Mouse (Mus musculus): ENCODE results near the gene AL731706.2. TPM values are rescaled to one million over a fixed set of nuclear protein-coding genes. Genes with fewer than 3 reads are reported as not detected.
A peak's percentile ranks its signal among the peaks of the same experiment; 100 is the strongest.

Gene AL731706.2
- 10 to 100 TPM in 1 of 2 experiments, not detected in 1; 12.9 TPM for polyA plus RNA-seq (2017; shearing (Covaris generic))

GRCm38 (mm10) chr2:136885579-136885978 lies at the start of gene AL731706.2:
Gene AL731706.2, minus strand, starts transcription at chr2:136885679.
- ATAC-seq, result no peak

DNA sequence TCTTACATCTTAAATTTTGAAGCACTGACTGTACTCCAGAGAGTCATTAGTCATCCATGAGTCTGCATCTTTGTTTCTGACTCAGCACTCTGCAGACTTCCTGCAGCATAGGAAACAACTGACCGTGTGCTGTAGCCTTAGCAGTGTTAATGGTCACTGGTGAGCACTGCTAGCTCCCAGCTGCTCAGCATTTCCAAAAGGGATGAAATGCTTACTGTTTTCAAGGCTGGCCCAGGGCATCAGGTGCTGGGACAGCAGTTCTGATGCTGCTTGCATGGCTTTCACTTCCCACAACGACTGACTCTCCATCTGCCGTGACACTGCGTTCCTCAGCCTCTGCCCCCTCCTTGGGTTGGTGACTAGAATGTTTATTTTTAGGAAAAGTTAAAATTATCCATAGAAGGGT lies 35.5 kb upstream of the AL731706.2 start:
- ATAC-seq, result no peak

- ATAC-seq, result no peak
These were observed 34.9 kb upstream of the AL731706.2 start for GRCm38 (mm10) chr2:136920257-136920993.

- ATAC-seq, result no peak
These were observed 34.0 kb upstream of the AL731706.2 start for GRCm38 (mm10) chr2:136919433-136919832.

DNA sequence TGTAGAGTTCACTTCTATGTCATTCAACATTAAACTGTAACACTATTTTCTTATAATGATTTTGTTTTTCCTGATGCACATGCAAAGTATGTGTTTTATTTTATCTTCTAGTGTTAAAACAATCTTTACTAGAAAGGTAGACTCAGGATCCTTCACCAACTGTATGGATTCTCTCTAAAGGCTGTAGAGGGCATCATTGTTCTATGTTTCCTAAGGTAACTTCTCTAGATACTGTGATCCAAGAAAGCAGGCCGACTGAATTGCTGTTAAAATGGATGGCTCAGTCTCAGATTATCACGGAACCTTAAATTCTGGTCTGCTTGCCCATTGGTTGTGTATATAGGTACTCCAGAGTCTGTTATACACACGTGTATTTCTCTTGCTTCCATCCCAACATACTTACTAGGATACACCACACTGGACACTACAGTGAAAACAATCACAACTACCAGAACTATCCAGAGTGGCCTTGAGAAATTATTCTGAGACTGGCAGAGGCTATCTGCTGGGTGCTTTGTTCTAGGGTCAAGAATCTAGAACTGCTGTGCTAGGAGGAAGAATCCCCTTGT lies 28.9 kb upstream of the AL731706.2 start:
- ATAC-seq, result no peak

GRCm38 (mm10) chr2:136913021-136913420 lies 27.5 kb upstream of the AL731706.2 start:
- no peak for ATAC-seq

- no peak for ATAC-seq
These were observed 26.5 kb upstream of the AL731706.2 start for GRCm38 (mm10) chr2:136911958-136912411.

DNA sequence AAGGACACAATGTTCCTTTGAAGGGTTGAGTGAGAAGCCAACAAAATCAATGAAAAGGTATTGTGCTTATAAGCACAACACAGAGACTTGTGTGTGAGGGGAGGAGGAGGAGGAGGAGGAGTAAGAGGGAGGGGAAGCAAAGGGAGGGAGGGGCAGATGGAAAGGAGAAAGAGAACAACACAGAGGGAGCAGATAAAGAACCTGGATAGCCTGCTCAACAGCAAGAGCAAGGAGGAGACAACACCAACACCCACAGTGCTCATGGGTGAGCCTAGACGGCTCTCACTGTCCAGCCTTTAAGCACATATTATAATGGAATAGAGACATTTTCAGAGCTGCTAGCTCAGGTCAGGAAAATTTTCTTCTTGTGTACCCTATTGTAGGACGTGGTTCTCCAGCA lies 23.8 kb upstream of the AL731706.2 start:
- no peak for ATAC-seq

DNA sequence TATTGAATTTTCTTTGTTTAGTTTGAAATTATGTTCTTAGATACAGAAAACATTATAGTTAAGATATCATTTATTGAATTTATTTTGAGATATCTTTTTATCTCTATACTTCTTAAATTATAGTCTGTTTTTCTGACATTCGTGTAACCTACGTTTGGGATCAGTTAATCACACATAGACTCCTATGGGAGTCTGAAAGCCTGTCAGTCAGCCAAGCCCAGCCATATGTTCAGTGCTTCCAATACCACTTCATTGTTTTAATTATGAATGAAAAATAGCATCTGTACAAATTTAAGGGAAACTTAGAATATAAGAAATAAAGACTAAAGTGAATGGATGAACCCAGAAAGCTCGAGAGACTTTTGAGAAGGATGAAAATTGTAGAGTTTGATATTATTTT lies 23.1 kb upstream of the AL731706.2 start:
- no peak for ATAC-seq

DNA sequence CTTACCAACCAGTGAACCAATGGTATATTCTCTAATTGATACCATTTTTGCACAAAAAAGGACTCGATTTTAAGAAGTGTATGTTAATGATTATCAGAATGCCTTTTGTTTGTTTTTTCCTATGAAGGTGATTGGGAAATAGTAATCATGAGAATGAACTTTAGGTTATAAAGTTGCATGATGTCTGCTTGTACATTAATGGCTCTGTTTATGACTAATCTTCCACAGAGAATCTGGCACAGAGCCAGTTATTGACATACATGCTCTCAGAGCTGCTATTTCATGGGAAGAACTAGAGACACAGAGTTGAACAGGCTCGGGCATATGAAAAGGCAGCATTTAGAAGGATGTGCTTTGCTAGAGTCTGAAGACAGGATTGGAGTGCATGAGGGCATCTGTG lies 10.7 kb upstream of the AL731706.2 start:
- no peak for ATAC-seq

DNA sequence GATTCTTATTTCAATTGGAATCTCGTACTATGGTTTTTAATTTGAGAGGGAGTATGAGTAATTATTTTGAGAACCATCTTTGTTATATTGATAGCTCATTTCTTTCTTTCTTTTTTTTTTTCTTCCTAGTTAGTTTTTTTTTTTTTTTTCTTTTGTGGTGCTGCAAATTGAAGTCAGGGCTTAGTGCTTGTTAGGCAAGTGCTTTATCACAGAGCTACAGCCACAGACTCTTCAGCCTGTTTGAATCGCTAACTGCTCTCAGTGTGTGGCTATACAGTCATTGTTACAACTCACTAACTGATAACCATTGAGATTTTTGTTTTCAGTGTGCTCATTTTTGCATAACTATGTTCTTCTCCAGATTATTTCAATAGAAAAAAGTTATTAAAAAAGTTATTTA lies 9.0 kb upstream of the AL731706.2 start:
- no peak for ATAC-seq

DNA sequence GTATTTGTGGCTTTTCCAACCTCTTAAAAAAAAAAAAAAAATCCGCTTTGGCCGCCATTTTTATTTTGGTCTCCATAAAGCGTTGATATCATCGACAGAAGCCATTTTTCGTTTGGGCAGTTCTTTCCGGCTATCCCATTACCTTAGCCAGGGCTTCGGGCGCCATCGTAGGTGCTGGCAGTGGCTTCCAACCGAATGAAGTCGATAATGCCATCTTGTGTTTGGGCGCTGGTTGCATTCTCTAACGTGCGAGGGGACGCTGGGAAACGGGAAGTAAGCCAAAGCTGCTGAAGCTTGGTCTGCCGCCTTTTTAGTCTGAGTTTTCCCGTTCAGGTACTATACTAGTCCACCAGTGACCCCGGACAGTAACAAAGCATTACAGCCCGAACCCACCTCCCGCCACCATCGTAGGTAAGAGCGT lies 6.5 kb upstream of the AL731706.2 start:
- ATAC-seq, result peak; percentile 75

- ATAC-seq, result peak; percentile 81
These were observed 5.8 kb upstream of the AL731706.2 start, which contains the start of the genes Slx4ip, AL731706.1 and Mkks for GRCm38 (mm10) chr2:136891068-136891950. Gene Slx4ip, plus strand, starts transcription at chr2:136891218. Gene AL731706.1, minus strand, starts transcription at chr2:136891389. Gene Mkks, minus strand, starts transcription at chr2:136891389.

DNA sequence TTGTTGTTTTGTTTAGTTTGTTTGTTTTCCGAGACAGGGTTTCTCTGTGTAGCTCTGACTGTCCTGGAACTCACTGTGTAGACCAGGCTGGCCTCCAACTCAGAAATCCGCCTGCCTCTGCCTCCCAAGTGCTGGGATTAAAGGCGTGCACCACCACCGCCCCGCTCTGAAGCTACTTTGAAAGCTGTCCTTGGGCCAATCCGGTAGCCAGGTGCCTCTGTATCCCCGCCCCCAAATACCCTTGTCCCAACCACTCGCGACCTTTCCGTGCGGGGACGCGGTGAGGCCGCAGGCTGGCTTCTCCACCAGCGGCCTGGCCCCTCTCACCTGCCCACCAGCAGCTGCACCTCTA lies 5.2 kb upstream of the AL731706.2 start:
- peak; percentile 51 for ATAC-seq

DNA sequence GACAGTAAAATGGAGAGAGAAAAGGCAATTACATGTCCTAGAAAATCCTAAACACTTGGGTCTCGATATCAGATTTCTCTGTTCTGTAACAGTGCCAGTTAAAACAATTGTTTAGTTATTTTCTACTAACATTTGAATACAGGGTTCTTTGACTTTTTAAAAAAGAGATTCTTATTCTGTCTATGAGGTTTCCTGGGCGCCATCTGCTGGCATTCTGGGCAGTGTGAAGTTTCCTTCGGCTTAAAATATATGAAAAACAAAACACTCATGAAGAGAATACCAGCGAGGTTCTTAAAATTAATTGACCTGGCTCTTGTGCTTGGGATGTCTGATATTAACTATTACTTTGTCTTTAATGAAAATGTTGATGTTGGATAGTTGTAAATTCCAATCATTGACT lies 1.4 kb upstream of the AL731706.2 start:
- ATAC-seq, result no peak

DNA sequence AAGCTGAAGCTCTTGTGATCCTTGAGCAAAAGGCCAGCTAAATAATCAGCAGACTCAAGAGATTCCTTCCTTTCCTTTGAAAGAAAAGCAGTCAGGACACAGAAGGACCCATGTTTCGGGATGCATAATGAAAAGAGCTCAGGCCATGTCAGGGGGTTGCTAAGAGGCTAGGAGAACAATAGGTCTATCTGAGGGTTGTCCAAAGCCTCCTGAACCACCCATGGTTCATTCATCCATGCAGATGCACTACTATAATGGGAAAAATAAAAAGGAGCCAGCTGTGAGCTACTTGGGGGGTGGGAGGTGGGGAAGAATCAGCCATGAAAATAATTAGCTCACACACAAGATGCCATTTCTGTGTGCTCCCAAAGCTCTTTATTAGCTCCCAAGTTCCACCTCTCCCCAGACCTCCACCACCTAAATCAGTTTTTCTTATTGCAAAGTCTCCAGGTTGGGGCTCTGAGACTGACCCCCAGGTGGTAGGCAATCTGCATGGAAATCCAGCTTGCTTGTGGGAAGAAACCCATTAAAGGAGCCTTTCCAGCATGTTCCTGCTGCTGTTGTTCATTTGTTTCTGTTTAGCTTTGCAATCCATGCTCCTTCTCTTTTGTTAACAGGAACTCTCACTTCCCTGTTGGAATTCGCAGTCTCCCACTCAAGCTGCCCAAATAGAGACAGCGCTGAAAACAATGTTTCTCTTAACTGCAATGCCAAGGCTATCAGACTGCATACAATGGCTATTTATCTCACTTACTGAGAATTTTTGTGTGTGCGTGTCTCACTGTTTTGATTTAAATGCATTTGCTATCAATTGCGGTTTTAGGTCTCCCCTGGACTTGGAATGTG lies 30.7 kb downstream of the AL731706.2 start:
- ATAC-seq, result no peak

GRCm38 (mm10) chr2:136850366-136850765 lies 35.1 kb downstream of the AL731706.2 start:
- no peak for ATAC-seq

- no peak for ATAC-seq
These were observed 47.5 kb downstream of the AL731706.2 start for GRCm38 (mm10) chr2:136837994-136838393.

DNA sequence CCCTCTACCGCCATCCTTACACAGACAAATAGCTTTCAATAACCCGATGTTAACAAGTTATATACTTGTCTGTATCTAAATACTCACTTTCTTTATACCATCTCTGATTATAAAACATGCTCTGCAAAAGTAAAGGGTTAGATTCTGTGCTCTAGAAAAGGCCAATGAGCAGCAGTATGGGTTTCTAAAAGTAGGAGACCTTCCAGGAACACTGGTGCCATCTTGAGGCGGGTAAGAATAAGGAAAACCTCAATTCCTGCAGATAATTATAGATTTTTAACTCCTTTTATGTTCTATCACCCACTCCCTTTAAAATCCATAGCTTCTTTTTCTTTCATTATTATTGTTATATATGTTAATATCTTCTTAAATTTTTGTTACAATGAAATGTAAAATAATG lies 49.6 kb downstream of the AL731706.2 start:
- ATAC-seq, result no peak

All from CD4-positive, CD25-positive, alpha-beta regulatory T cell, adult 4 months (primary cell).